Comparison of ENCODE assay signal across 8 mouse cellular contexts in the genomic region with DNA sequence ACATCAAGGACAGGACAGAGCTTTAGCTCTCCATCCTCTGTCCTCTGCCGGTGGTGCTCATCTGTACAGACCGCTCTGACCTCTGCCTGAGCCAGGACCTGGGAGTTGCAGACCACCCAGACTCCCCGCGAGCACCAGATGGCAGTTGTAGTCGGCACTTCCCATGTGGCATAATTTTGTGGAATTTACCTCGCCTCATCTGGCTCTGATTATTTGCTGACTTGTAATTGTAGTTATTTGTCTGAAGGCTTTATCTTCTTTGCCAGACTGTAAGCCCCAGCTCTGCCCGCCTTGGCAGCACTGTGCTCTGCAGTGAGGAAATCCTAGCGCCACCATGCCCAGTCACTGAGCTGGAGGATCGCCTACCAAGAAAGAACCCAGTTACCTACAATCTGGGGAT. TPM values are rescaled to one million over a fixed set of nuclear protein-coding genes. Genes with fewer than 3 reads are reported as not detected.
DNase-seq lines count a peak whose midpoint lies in the region; ATAC-seq lines count a peak whose summit lies in the region.

No protein-coding gene starts in this region.

- no peaks in the 10 kb centered on the region for H3K9me3 ChIP-seq in limb, embryonic 15.5 days
- no peaks in the 10 kb centered on the region for H3K9me3 ChIP-seq in stomach, embryonic 16.5 days (replicated peaks; ENCODE audit: control insufficient read depth, low read length)

- no peaks in the 10 kb centered on the region for H3K36me3 ChIP-seq in limb, embryonic 15.5 days
- H3K36me3 ChIP-seq in stomach, embryonic 16.5 days (ENCODE audit: control insufficient read depth, insufficient read depth, low read length): no peaks in the 10 kb centered on the region

- WGBS in limb, embryonic 15.5 days: 13% methylated on average over 9 of the region's 9 CpGs
- 17% methylated on average over 9 of the region's 9 CpGs for WGBS in stomach, embryonic 16.5 days

- H3K4me1 ChIP-seq in limb, embryonic 15.5 days: peaks cover 8% of the 10 kb centered on the region
- H3K4me1 ChIP-seq in stomach, embryonic 16.5 days (ENCODE audit: control insufficient read depth, insufficient read depth, low read length): 0 out of 2 replicates have a peak, but pooled peaks cover 8% of the 10 kb centered on the region

- peak overlapping the region; percentile 37 for H3K4me2 ChIP-seq in limb, embryonic 15.5 days
- H3K4me2 ChIP-seq in stomach, embryonic 16.5 days (ENCODE audit: low read depth, low read length): peak overlapping the region; percentile 44

- H3K27ac ChIP-seq in limb, embryonic 15.5 days: no peak overlapping the region
- no peak overlapping the region for H3K27ac ChIP-seq in stomach, embryonic 16.5 days (ENCODE audit: low read length)

- DNase-seq in cerebellum, postnatal 10 days: peak; percentile 47 to 53
- DNase-seq in cerebellum, adult 11 months: no peak
- DNase-seq in right cerebral cortex, adult 18-20 months: peak; percentile 24
- no peak for DNase-seq in right cerebral cortex, postnatal 10 days (ENCODE audit: low spot score in 2 of 2)
- no peak for DNase-seq in spleen, postnatal 10 days (ENCODE audit: low spot score in 2 of 2)
- no peak for DNase-seq in gastrocnemius, postnatal 10 days

- no peaks in the 10 kb centered on the region; the same call in 1 of the 2 replicates for H3K27me3 ChIP-seq in limb, embryonic 15.5 days
- H3K27me3 ChIP-seq in stomach, embryonic 16.5 days (ENCODE audit: control insufficient read depth, insufficient read depth, low read length): no peaks in the 10 kb centered on the region

- no peak overlapping the region for H3K9ac ChIP-seq in limb, embryonic 15.5 days
- H3K9ac ChIP-seq in stomach, embryonic 16.5 days (ENCODE audit: low read length): peak overlapping the region; percentile 43; the same call in 1 of the 2 replicates

- ATAC-seq in limb, embryonic 15.5 days (ENCODE audit: insufficient number of reproducible peaks, low FRiP score, low TSS enrichment, low read depth): no peak
- no peak for ATAC-seq in stomach, embryonic 16.5 days (ENCODE audit: insufficient read depth, low FRiP score)

- peak overlapping the region; percentile 15; the same call in 1 of the 2 replicates for H3K4me3 ChIP-seq in limb, embryonic 15.5 days
- no peak overlapping the region for H3K4me3 ChIP-seq in stomach, embryonic 16.5 days (replicated peaks; ENCODE audit: low read length)

RNA-seq across cellular contexts. Expression of a gene that starts 35.8 kb away (rescaled TPM):
- 15.8 and 17.3 TPM in 2 replicates for polyA plus RNA-seq in limb, embryonic 15.5 days (2015; fragmentation: Nextera tagmentation; extraction: Ambion mirVana)
- polyA plus RNA-seq in stomach, embryonic 16.5 days (2015; fragmentation: Nextera tagmentation; extraction: Ambion mirVana): 11.9 and 13.6 TPM in 2 replicates
- 10 to 100 TPM in 1 of 2 experiments, 1 to 10 TPM in 1; 8.7 to 10.3 TPM for total RNA-seq in gastrocnemius, postnatal 10 days (2021)

Comparison
In these comparisons a context has a peak if more than half of its experiments do, and no peak if none do; other contexts are left out.
1. DNase-seq: peak in cerebellum, postnatal 10 days (2 of 2) and right cerebral cortex, adult 18-20 months (single experiment); none in cerebellum, adult 11 months (single experiment), right cerebral cortex, postnatal 10 days (0 of 2), spleen, postnatal 10 days (0 of 2) and gastrocnemius, postnatal 10 days (single experiment).